ENCODE assay signal across 31 mouse cellular contexts in the genomic region with DNA sequence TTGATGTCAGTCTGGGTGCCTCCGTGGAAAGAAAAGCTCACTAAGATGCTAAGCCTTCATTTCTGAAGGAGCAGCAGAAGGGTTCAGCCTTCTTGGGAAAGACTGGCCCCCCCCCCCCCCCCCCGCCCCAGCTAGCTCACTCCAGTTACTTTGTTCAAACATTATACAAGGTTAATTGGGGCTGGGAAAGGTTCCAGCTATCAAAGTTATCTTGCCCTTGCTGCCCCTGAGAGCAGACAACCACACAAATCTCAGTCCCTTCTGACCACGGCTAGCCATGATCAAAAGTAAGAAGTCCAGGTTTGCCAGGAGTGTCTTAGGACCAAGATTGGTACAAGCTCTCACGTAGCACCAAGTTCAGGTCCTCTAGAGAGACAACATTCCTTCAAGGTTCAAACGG. TPM values are rescaled to one million over a fixed set of nuclear protein-coding genes. Genes with fewer than 3 reads are reported as not detected.
DNase-seq lines count a peak whose midpoint lies in the region; ATAC-seq and TF ChIP-seq lines count a peak whose summit lies in the region.
"Had no signal": no experiment of that assay in that cellular context is flagged by ENCODE, and none has a peak within 500 bp of the region (broad histone marks: within the 10 kb centered on the region; RNA-seq: fewer than 3 reads in every experiment).

No protein-coding gene starts in this region.

- H3K4me2 ChIP-seq in heart, embryonic 12.5 days: no peak overlapping the region
- H3K4me2 ChIP-seq in heart, postnatal 0 days (ENCODE audit: low read depth, low read length): no peak overlapping the region
- H3K4me2 ChIP-seq in kidney, embryonic 15.5 days: no peak overlapping the region
- H3K4me2 ChIP-seq: embryonic facial prominence, embryonic 12.5 days; hindbrain, embryonic 13.5 days; lung, embryonic 14.5 days; midbrain, embryonic 12.5 days; neural tube, embryonic 12.5 days had no signal

- no peak for TF ChIP-seq EP300 in heart, postnatal 0 days (IDR thresholded peaks at IDR 0.05; ENCODE audit: low read depth)

- DNase-seq in heart, postnatal 36 days: no peak
- DNase-seq in heart, postnatal 0 days (ENCODE audit: low spot score): no peak
- no peak for DNase-seq in heart, adult 8-10 months (ENCODE audit: low spot score)
- DNase-seq in kidney, adult 8-10 months: peak; percentile 28 to 75
- DNase-seq in kidney, postnatal 14 days: peak; percentile 44
- no peak for DNase-seq in ovary, postnatal 14 days (ENCODE audit: low spot score)
- DNase-seq: adrenal gland, postnatal 14 days; cerebellum, adult 11 months; cerebellum, adult 9-10 months; cerebellum, postnatal 36 days; embryo, embryonic 11 days; gastrocnemius, postnatal 14 days; liver; lung, embryonic 14.5 days; lung, postnatal 4 days; right cerebral cortex, postnatal 4 days; thymus, adult 18-20 months; thymus, postnatal 25 days had no signal

- peak overlapping the region; percentile 80; the same call in 1 of the 2 replicates for H3K27ac ChIP-seq in heart, embryonic 12.5 days (ENCODE audit: poor library complexity, severe bottlenecking)
- H3K27ac ChIP-seq in heart, postnatal 0 days (ENCODE audit: low read depth): peak overlapping the region; percentile 88
- no peak overlapping the region for H3K27ac ChIP-seq in kidney, embryonic 15.5 days
- H3K27ac ChIP-seq: embryonic facial prominence, embryonic 12.5 days; hindbrain, embryonic 13.5 days; liver, embryonic 14.5 days; midbrain, embryonic 12.5 days; neural tube, embryonic 12.5 days; stomach, postnatal 0 days had no signal

- H3K36me3 ChIP-seq in heart, embryonic 12.5 days: no peaks in the 10 kb centered on the region
- no peaks in the 10 kb centered on the region for H3K36me3 ChIP-seq in heart, postnatal 0 days (replicated peaks; ENCODE audit: control insufficient read depth, insufficient read depth, low read length)
- no peaks in the 10 kb centered on the region for H3K36me3 ChIP-seq in kidney, embryonic 15.5 days
- H3K36me3 ChIP-seq: embryonic facial prominence, embryonic 12.5 days; hindbrain, embryonic 13.5 days; midbrain, embryonic 12.5 days; neural tube, embryonic 12.5 days had no signal

- no peaks in the 10 kb centered on the region for H3K27me3 ChIP-seq in heart, embryonic 12.5 days (replicated peaks)
- no peaks in the 10 kb centered on the region for H3K27me3 ChIP-seq in heart, postnatal 0 days (ENCODE audit: control insufficient read depth, insufficient read depth, low read length)
- 0 out of 2 replicates have a peak, but pooled peaks cover 3% of the 10 kb centered on the region for H3K27me3 ChIP-seq in kidney, embryonic 15.5 days
- H3K27me3 ChIP-seq: hindbrain, embryonic 13.5 days; neural tube, embryonic 12.5 days; Patski had no signal

- no peak for ATAC-seq in heart, embryonic 12.5 days (ENCODE audit: insufficient number of reproducible peaks, low FRiP score)
- no peak for ATAC-seq in heart, postnatal 0 days (ENCODE audit: insufficient read depth, low read depth)
- no peak for ATAC-seq in kidney, embryonic 15.5 days (replicated peaks; ENCODE audit: low FRiP score)
- ATAC-seq: forebrain, embryonic 14.5 days; intestine, embryonic 16.5 days; Patski had no signal

- no peak overlapping the region for H3K4me3 ChIP-seq in heart, embryonic 12.5 days
- no peak overlapping the region for H3K4me3 ChIP-seq in heart, postnatal 0 days (ENCODE audit: low read depth, low read length)
- no peak overlapping the region for H3K4me3 ChIP-seq in kidney, embryonic 15.5 days (replicated peaks)
- H3K4me3 ChIP-seq: embryonic facial prominence, embryonic 12.5 days; hindbrain, embryonic 13.5 days; megakaryocyte, embryonic 14.5 days; midbrain, embryonic 12.5 days; myocyte; neural tube, embryonic 12.5 days had no signal

- peaks cover 34% of the 10 kb centered on the region for H3K4me1 ChIP-seq in heart, embryonic 12.5 days (replicated peaks)
- H3K4me1 ChIP-seq in heart, postnatal 0 days (ENCODE audit: control insufficient read depth, insufficient read depth): peaks cover 33% of the 10 kb centered on the region
- peaks cover 10% of the 10 kb centered on the region for H3K4me1 ChIP-seq in kidney, embryonic 15.5 days

- TF ChIP-seq CTCF in heart, postnatal 0 days (IDR thresholded peaks at IDR 0.05; ENCODE audit: low read depth): no peak

- no peak overlapping the region for H3K9ac ChIP-seq in heart, embryonic 12.5 days
- no peak overlapping the region for H3K9ac ChIP-seq in heart, postnatal 0 days (replicated peaks; ENCODE audit: low read depth, low read length)
- H3K9ac ChIP-seq in kidney, embryonic 15.5 days: no peak overlapping the region
- H3K9ac ChIP-seq: embryonic facial prominence, embryonic 12.5 days; hindbrain, embryonic 13.5 days; liver, embryonic 14.5 days; lung, embryonic 14.5 days; midbrain, embryonic 12.5 days; neural tube, embryonic 12.5 days had no signal

- H3K9me3 ChIP-seq in heart, embryonic 12.5 days (replicated peaks): no peaks in the 10 kb centered on the region
- no peaks in the 10 kb centered on the region for H3K9me3 ChIP-seq in heart, postnatal 0 days (replicated peaks; ENCODE audit: control insufficient read depth, low read length)
- H3K9me3 ChIP-seq in kidney, embryonic 15.5 days (replicated peaks): no peaks in the 10 kb centered on the region
- H3K9me3 ChIP-seq: embryonic facial prominence, embryonic 12.5 days; hindbrain, embryonic 13.5 days; midbrain, embryonic 12.5 days; neural tube, embryonic 12.5 days had no signal

- intact Hi-C loops in heart, postnatal 36 days (cut with DNase I): no loop called here

- WGBS in heart, embryonic 12.5 days: 68% methylated on average over 5 of the region's 5 CpGs
- WGBS in heart, postnatal 0 days: 34% methylated on average over 4 of the region's 5 CpGs
- 65% methylated on average over 5 of the region's 5 CpGs for WGBS in kidney, embryonic 15.5 days

RNA-seq across cellular contexts. Expression of a gene that starts 19.6 kb away (rescaled TPM):
- polyA plus RNA-seq in heart, embryonic 12.5 days (2016; fragmentation: Nextera tagmentation; extraction: Ambion mirVana): 78.3 and 81.8 TPM in 2 replicates
- 10 to 100 TPM; 69.9 to 88.1 TPM for total RNA-seq in heart, postnatal 36 days (2021)
- total RNA-seq in heart, postnatal 0 days (2014; rRNA removed; ENCODE audit: low replicate concordance): 76.0 and 84.0 TPM in 2 replicates
- 70.5 and 75.2 TPM in 2 replicates for polyA plus RNA-seq in heart, postnatal 0 days (2015; fragmentation: Nextera tagmentation; extraction: Ambion mirVana)
- total RNA-seq in heart, adult 8-10 months (2022): 10 to 100 TPM; 57.3 to 70.2 (median 66.2) TPM
- polyA plus RNA-seq in kidney, embryonic 15.5 days (2015; fragmentation: Nextera tagmentation; extraction: Ambion mirVana): 62.2 and 67.5 TPM in 2 replicates

RNA-seq across cellular contexts. Expression of a gene that starts 29.0 kb away (rescaled TPM):
- 39.4 and 40.8 TPM in 2 replicates for polyA plus RNA-seq in heart, embryonic 12.5 days (2016; fragmentation: Nextera tagmentation; extraction: Ambion mirVana)
- total RNA-seq in heart, postnatal 36 days (2021): 10 to 100 TPM; 21.2 to 23.0 TPM
- 19.7 and 35.6 TPM in 2 replicates for total RNA-seq in heart, postnatal 0 days (2014; rRNA removed; ENCODE audit: low replicate concordance)
- 24.3 and 25.7 TPM in 2 replicates for polyA plus RNA-seq in heart, postnatal 0 days (2015; fragmentation: Nextera tagmentation; extraction: Ambion mirVana)
- total RNA-seq in heart, adult 8-10 months (2022): 10 to 100 TPM; 21.2 to 22.9 (median 21.8) TPM
- polyA plus RNA-seq in kidney, embryonic 15.5 days (2015; fragmentation: Nextera tagmentation; extraction: Ambion mirVana): 66.3 and 68.7 TPM in 2 replicates

Comparison
In these comparisons a context has a peak if more than half of its experiments do, and no peak if none do; other contexts are left out.
1. DNase-seq: peak in kidney, adult 8-10 months (2 of 2) and kidney, postnatal 14 days (single experiment); none in heart, postnatal 36 days (0 of 2), heart, postnatal 0 days (single experiment), heart, adult 8-10 months (single experiment) and ovary, postnatal 14 days (single experiment).